Mouse (Mus musculus) stomach, embryonic 14.5 days (tissue): Measurements from ENCODE around the gene Snx29. TPM values are rescaled to one million over a fixed set of nuclear protein-coding genes. Genes with fewer than 3 reads are reported as not detected.
"Not testable (repeated sequence)": the region's sequence is repeated elsewhere in the genome, so short reads cannot be mapped to it uniquely, and the experiment has no call there.

Experiments used
- ATAC-seq: fragments of 200-750 bp; cut with Nextera tagmentation; 2 replicates; pipeline ENCODE4 v1.8.0; 2017; ENCODE audit warnings: low read depth, moderate TSS enrichment; ENCODE audit not compliant: insufficient number of reproducible peaks, insufficient read depth, low FRiP score
- H3K27ac ChIP-seq: fragments of 300-500 bp; sonication (generic); 2 replicates; pipeline ENCODE4 v1.5.1; 2014; ENCODE audit warnings: mild to moderate bottlenecking, low read length, moderate library complexity, mixed read lengths
- H3K27me3 ChIP-seq: fragments of 300-500 bp; sonication (generic); 2 replicates; pipeline ENCODE4 v1.6.1; 2014; ENCODE audit warnings: low read length, control low read depth, mixed read lengths; ENCODE audit not compliant: control insufficient read depth, insufficient read depth
- H3K36me3 ChIP-seq: fragments of 300-500 bp; sonication (generic); 2 replicates; pipeline ENCODE4 v1.6.1; 2014; ENCODE audit warnings: mild to moderate bottlenecking, control low read depth, low read length, moderate library complexity, mixed read lengths; ENCODE audit not compliant: control insufficient read depth, insufficient read depth
- H3K4me1 ChIP-seq: fragments of 300-500 bp; sonication (generic); 2 replicates; pipeline ENCODE4 v1.6.1; 2014; ENCODE audit warnings: low read length, control low read depth, mixed read lengths; ENCODE audit not compliant: control insufficient read depth, insufficient read depth
- H3K4me2 ChIP-seq: fragments of 300-500 bp; sonication (generic); replicated peaks from 2 replicates; pipeline ENCODE4 v1.6.1; 2014; ENCODE audit warnings: low read depth, low read length, control low read depth
- H3K4me3 ChIP-seq: fragments of 300-500 bp; sonication (generic); 2 replicates; pipeline ENCODE4 v1.5.1; 2014; ENCODE audit warnings: low read depth, low read length, control low read depth
- H3K9ac ChIP-seq: fragments of 300-500 bp; sonication (generic); replicated peaks from 2 replicates; pipeline ENCODE4 v1.6.1; 2014; ENCODE audit warnings: low read depth, mild to moderate bottlenecking, control low read depth, low read length, moderate library complexity, mixed read lengths
- H3K9me3 ChIP-seq: fragments of 300-500 bp; sonication (generic); 2 replicates; pipeline ENCODE4 v1.6.1; 2016; ENCODE audit warnings: low read depth, low read length, control low read depth; ENCODE audit not compliant: control insufficient read depth
- WGBS: fragments of 180-500 bp; shearing (Covaris S2); extraction: QIAGEN DNeasy Blood & Tissue Kit; methylation state at CpG from one replicate; pipeline ENCODE4 v1.1.7; 2014; 5-methylcytosine and 5-hydroxymethylcytosine counted together
- polyA plus RNA-seq: library from polyadenylated mRNA; unstranded; fragments of >200 nt; fragmentation: Nextera tagmentation; extraction: Ambion mirVana; gene quantifications from 2 replicates; pipeline ENCODE4 v1.2.1, GENCODE M21; 2014

Snx29 gene
- polyA plus RNA-seq, 1 experiment from 2014 or later, result 13.6 TPM

- 62% methylated on average over 1 of the region's 1 CpGs for WGBS
- H3K4me3 ChIP-seq, H3K4me2 ChIP-seq, H3K36me3 ChIP-seq, ATAC-seq, H3K4me1 ChIP-seq, H3K27ac ChIP-seq, H3K9ac ChIP-seq, H3K27me3 ChIP-seq, H3K9me3 ChIP-seq: not testable (repeated sequence)
These were observed 25.0 kb upstream of the Snx29 start for GRCm38 (mm10) chr16:11297700-11298099.

GRCm38 (mm10) chr16:11303741-11304140 lies 19.0 kb upstream of the Snx29 start:
- H3K4me3 ChIP-seq, result no peak overlapping the region
- no peaks in the 10 kb centered on the region for H3K4me1 ChIP-seq
- H3K9me3 ChIP-seq, result no peaks in the 10 kb centered on the region
- H3K27me3 ChIP-seq, result no peaks in the 10 kb centered on the region
- ATAC-seq, result no peak
- no peak overlapping the region for H3K27ac ChIP-seq
- H3K4me2 ChIP-seq, result no peak overlapping the region
- no peaks in the 10 kb centered on the region for H3K36me3 ChIP-seq
- H3K9ac ChIP-seq, result no peak overlapping the region

- Histone ChIP-seq H3K4me3 (no peak overlapping the region), H3K27me3 (no peaks in the 10 kb centered on the region), H3K27ac (no peak overlapping the region), H3K4me2 (no peak overlapping the region), H3K4me1 (no peaks in the 10 kb centered on the region), H3K9ac (no peak overlapping the region), H3K36me3 (no peaks in the 10 kb centered on the region), H3K9me3 (no peaks in the 10 kb centered on the region)
- WGBS, result 82% methylated on average over 2 of the region's 2 CpGs
- no peak for ATAC-seq
These were observed 17.2 kb upstream of the Snx29 start for GRCm38 (mm10) chr16:11305531-11305930.

- WGBS, result 68% methylated on average over 7 of the region's 7 CpGs
- Histone ChIP-seq H3K4me1 (no peaks in the 10 kb centered on the region), H3K36me3 (no peaks in the 10 kb centered on the region), H3K4me3 (no peak within 1 kb of the TSS), H3K9ac (no peak within 1 kb of the TSS), H3K27ac (no peak within 1 kb of the TSS), H3K27me3 (no peaks in the 10 kb centered on the region), H3K4me2 (no peak within 1 kb of the TSS), H3K9me3 (no peaks in the 10 kb centered on the region)
- ATAC-seq, result no peak
These were observed 9.2 kb upstream of the Snx29 start, which contains the start of gene Tnfrsf17 for GRCm38 (mm10) chr16:11313512-11313911. Tnfrsf17 (plus strand) TSS chr16:11313812.

GRCm38 (mm10) chr16:11315786-11316320 lies 6.9 kb upstream of the Snx29 start:
- no peaks in the 10 kb centered on the region for H3K9me3 ChIP-seq
- H3K4me1 ChIP-seq, result no peaks in the 10 kb centered on the region
- no peaks in the 10 kb centered on the region for H3K36me3 ChIP-seq
- H3K4me2 ChIP-seq, result no peak overlapping the region
- no peak overlapping the region for H3K27ac ChIP-seq
- no peak for ATAC-seq
- H3K27me3 ChIP-seq, result no peaks in the 10 kb centered on the region
- no peak overlapping the region for H3K4me3 ChIP-seq
- H3K9ac ChIP-seq, result no peak overlapping the region
- 62% methylated on average over 5 of the region's 5 CpGs for WGBS

GRCm38 (mm10) chr16:11316748-11317147 lies 6.0 kb upstream of the Snx29 start:
- ATAC-seq, result no peak
- H3K4me1 ChIP-seq, result no peaks in the 10 kb centered on the region
- no peak overlapping the region for H3K27ac ChIP-seq
- H3K9me3 ChIP-seq, result no peaks in the 10 kb centered on the region
- H3K4me2 ChIP-seq, result no peak overlapping the region
- no peak overlapping the region for H3K4me3 ChIP-seq
- no peak overlapping the region for H3K9ac ChIP-seq
- 72% methylated on average over 5 of the region's 5 CpGs for WGBS
- no peaks in the 10 kb centered on the region for H3K27me3 ChIP-seq
- H3K36me3 ChIP-seq, result no peaks in the 10 kb centered on the region

- Histone ChIP-seq H3K27me3 (no peaks in the 10 kb centered on the region), H3K27ac (no peak overlapping the region), H3K4me3 (no peak overlapping the region), H3K9me3 (no peaks in the 10 kb centered on the region), H3K9ac (no peak overlapping the region), H3K36me3 (no peaks in the 10 kb centered on the region), H3K4me2 (no peak overlapping the region), H3K4me1 (no peaks in the 10 kb centered on the region)
- no peak for ATAC-seq
- 65% methylated on average over 6 of the region's 6 CpGs for WGBS
These were observed 5.4 kb upstream of the Snx29 start for GRCm38 (mm10) chr16:11317324-11317723.

- Histone ChIP-seq H3K27me3 (no peaks in the 10 kb centered on the region), H3K27ac (peak overlapping the region; percentile 35; the same call in 1 of the 2 replicates), H3K4me1 (no peaks in the 10 kb centered on the region; the same call in 1 of the 2 replicates), H3K4me3 (peak overlapping the region; percentile 61), H3K9ac (peak overlapping the region; percentile 67), H3K36me3 (no peaks in the 10 kb centered on the region), H3K4me2 (peak overlapping the region; percentile 79), H3K9me3 (no peaks in the 10 kb centered on the region)
- WGBS, result 6% methylated on average over 17 of the region's 17 CpGs
- ATAC-seq, result peak; percentile 3; the same call in 1 of the 2 replicates
These were observed 780 bp downstream of the Snx29 start for GRCm38 (mm10) chr16:11323324-11324051.
